Mouse (Mus musculus): ENCODE measurements around the gene Auts2. TPM values are rescaled to one million over a fixed set of nuclear protein-coding genes. Genes with fewer than 3 reads are reported as not detected.
A peak's percentile ranks its signal among the peaks of the same experiment; 100 is the strongest.

Auts2 gene
- total and polyA plus RNA-seq, 2 experiments from 2014 or later = 35.2 to 57.5 TPM

DNA sequence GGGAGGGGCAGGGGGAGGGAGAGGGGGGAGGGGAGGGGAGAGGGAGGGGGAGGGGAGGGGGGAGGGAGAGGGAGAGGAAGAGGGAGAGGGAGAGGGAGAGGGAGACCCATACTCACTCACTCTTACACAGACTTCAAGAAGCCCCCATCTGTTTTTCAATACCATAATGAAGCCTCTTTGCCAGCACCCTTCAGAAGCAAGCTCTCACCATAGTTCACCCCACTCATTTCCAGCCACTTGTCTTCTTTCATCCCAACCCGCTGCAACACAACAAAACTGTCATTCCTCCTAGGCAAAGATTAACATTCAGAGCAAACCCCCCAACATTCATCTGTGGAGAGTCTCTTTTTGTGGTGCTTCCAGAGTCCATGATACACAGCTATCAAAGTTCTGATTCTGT is 314.1 kb downstream of the Auts2 start:
- Histone ChIP-seq H3K4me1 (ENCODE audit: insufficient read depth, low read length) (no peaks in the 10 kb centered on the region), H3K9me3 (ENCODE audit: low read length) (no peaks in the 10 kb centered on the region), H3K27ac (ENCODE audit: low read depth, low read length) (no peak overlapping the region), H3K4me3 (ENCODE audit: low read depth, low read length) (no peak overlapping the region), H3K36me3 (ENCODE audit: insufficient read depth, low read length) (no peaks in the 10 kb centered on the region), H3K4me2 (ENCODE audit: low read depth, low read length, poor library complexity, severe bottlenecking) (no peak overlapping the region), H3K9ac (replicated peaks; ENCODE audit: low read length, poor library complexity, severe bottlenecking) (no peak overlapping the region), H3K27me3 (ENCODE audit: insufficient read depth, low read length) (no peaks in the 10 kb centered on the region)
- ATAC-seq (ENCODE audit: low FRiP score) (no peak), DNase-seq (ENCODE audit: low spot score) (no peak)
- no peak for TF ChIP-seq CTCF (IDR thresholded peaks at IDR 0.05)
- WGBS = 71% methylated on average over 1 of the region's 1 CpGs

DNA sequence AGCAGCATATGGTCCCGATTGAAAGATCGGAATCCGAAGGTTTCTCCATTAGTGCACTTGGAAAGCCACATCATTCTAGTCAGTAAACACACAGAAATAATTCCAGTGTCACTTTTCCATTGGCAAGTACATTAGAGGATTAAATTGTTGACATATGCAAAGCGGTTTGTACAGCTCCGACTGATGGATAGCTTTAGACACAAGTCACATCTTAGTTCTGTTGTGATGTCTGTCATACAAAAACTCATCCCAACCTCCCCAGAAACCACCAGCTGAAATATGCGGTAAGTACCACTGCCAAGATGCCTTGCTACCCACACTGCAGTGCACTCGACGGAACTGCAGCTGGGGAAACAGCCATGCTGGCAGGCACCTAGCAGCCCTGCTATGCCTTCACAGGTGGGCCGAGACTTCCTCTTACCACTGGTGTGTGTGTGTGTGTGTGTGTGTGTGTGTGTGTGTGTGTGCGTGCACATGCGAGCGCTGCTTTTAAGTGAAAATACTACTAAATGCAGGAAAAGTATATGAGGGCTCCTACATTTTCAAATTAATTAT is 322.7 kb downstream of the Auts2 start:
- Histone ChIP-seq H3K4me3 (ENCODE audit: low read depth, low read length) (no peak overlapping the region), H3K27ac (ENCODE audit: low read depth, low read length) (no peak overlapping the region), H3K4me1 (ENCODE audit: insufficient read depth, low read length) (peaks cover 2% of the 10 kb centered on the region; the same call in 1 of the 2 replicates), H3K27me3 (ENCODE audit: insufficient read depth, low read length) (no peaks in the 10 kb centered on the region), H3K9me3 (ENCODE audit: low read length) (no peaks in the 10 kb centered on the region), H3K9ac (replicated peaks; ENCODE audit: low read length, poor library complexity, severe bottlenecking) (no peak overlapping the region), H3K36me3 (ENCODE audit: insufficient read depth, low read length) (no peaks in the 10 kb centered on the region), H3K4me2 (ENCODE audit: low read depth, low read length, poor library complexity, severe bottlenecking) (no peak overlapping the region)
- no peak for ATAC-seq (ENCODE audit: low FRiP score)
- no peak for TF ChIP-seq CTCF (IDR thresholded peaks at IDR 0.05)
- 86% methylated on average over 12 of the region's 12 CpGs for WGBS
- no peak for DNase-seq (ENCODE audit: low spot score)

DNA sequence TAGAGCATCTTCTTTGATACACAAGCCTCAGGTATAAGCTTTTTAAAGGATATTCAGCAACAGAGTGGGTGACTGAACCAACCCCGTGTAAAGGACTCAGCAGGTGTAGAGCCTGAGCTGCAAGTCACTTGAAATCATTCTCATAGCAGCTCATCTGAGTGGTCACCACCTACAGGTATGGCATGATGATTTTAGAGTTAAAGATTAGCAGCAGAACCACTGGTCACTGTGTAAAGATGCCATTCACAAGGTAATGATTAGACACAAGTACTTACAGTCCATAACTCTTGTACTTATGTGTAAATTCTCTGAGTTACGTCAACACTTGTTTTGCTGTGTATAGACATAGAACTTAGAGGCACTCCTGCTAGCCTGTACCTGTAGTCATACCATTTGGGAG is 327.0 kb downstream of the Auts2 start:
- Histone ChIP-seq H3K27me3 (ENCODE audit: insufficient read depth, low read length) (no peaks in the 10 kb centered on the region), H3K9ac (replicated peaks; ENCODE audit: low read length, poor library complexity, severe bottlenecking) (no peak overlapping the region), H3K4me1 (ENCODE audit: insufficient read depth, low read length) (peaks cover under 1% of the 10 kb centered on the region; the same call in 1 of the 2 replicates), H3K4me2 (ENCODE audit: low read depth, low read length, poor library complexity, severe bottlenecking) (no peak overlapping the region), H3K4me3 (ENCODE audit: low read depth, low read length) (no peak overlapping the region), H3K27ac (ENCODE audit: low read depth, low read length) (no peak overlapping the region), H3K9me3 (ENCODE audit: low read length) (no peaks in the 10 kb centered on the region), H3K36me3 (ENCODE audit: insufficient read depth, low read length) (no peaks in the 10 kb centered on the region)
- 93% methylated on average over 2 of the region's 2 CpGs for WGBS
- ATAC-seq (ENCODE audit: low FRiP score) (no peak), DNase-seq (ENCODE audit: low spot score) (no peak)
- TF ChIP-seq CTCF (IDR thresholded peaks at IDR 0.05) = no peak

DNA sequence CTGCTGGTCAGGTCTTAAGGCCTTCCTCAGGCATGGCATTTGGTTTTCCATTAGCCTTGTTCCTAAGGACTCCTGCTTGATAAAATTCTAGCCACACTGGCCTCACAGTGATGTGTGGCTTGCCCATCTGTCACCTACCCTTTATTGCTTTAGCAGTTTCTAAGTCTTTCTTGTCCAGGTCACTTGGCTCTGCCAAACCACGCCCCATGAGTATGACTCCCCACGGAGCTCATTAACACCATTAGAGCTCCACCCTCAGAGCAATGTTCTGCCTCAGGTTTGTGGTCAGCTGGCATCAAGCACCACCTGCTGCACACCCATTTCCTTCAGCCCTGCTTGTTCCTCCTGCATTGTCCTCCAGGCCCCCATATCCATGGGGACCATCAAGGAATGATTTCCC is 330.7 kb downstream of the Auts2 start:
- ATAC-seq (ENCODE audit: low FRiP score) = no peak
- DNase-seq (ENCODE audit: low spot score) = peak; percentile 34
- Histone ChIP-seq H3K27ac (ENCODE audit: low read depth, low read length) (no peak overlapping the region), H3K36me3 (ENCODE audit: insufficient read depth, low read length) (no peaks in the 10 kb centered on the region), H3K9me3 (ENCODE audit: low read length) (no peaks in the 10 kb centered on the region), H3K4me1 (ENCODE audit: insufficient read depth, low read length) (no peaks in the 10 kb centered on the region; the same call in 1 of the 2 replicates), H3K9ac (replicated peaks; ENCODE audit: low read length, poor library complexity, severe bottlenecking) (no peak overlapping the region), H3K4me3 (ENCODE audit: low read depth, low read length) (no peak overlapping the region), H3K4me2 (ENCODE audit: low read depth, low read length, poor library complexity, severe bottlenecking) (no peak overlapping the region), H3K27me3 (ENCODE audit: insufficient read depth, low read length) (no peaks in the 10 kb centered on the region)
- 86% methylated on average over 2 of the region's 2 CpGs for WGBS
- no peak for TF ChIP-seq CTCF (IDR thresholded peaks at IDR 0.05)

DNA sequence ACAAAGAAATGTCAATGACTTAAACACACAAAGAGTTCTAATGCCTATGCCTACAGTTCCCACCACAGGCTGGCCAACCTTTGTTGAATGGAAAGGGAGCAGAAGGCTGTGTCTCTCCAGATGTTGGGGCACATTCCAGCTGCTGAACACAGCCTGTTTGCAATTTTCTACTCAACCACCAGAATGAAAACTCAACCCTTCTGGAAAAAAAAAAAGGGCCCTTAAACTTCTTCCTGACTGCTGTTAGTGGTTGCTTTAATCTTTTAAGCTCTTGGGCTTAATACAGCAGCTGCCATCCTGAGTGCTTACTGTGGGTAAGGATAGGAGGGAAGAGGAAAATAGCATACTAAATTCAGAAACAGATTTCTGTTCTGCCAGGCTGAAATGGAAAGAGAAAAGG is 333.4 kb downstream of the Auts2 start:
- Histone ChIP-seq H3K4me1 (ENCODE audit: insufficient read depth, low read length) (no peaks in the 10 kb centered on the region; the same call in 1 of the 2 replicates), H3K4me3 (ENCODE audit: low read depth, low read length) (no peak overlapping the region), H3K4me2 (ENCODE audit: low read depth, low read length, poor library complexity, severe bottlenecking) (no peak overlapping the region), H3K36me3 (ENCODE audit: insufficient read depth, low read length) (no peaks in the 10 kb centered on the region), H3K27ac (ENCODE audit: low read depth, low read length) (no peak overlapping the region), H3K9me3 (ENCODE audit: low read length) (no peaks in the 10 kb centered on the region), H3K9ac (replicated peaks; ENCODE audit: low read length, poor library complexity, severe bottlenecking) (no peak overlapping the region), H3K27me3 (ENCODE audit: insufficient read depth, low read length) (no peaks in the 10 kb centered on the region)
- no peak for ATAC-seq (ENCODE audit: low FRiP score)
- DNase-seq (ENCODE audit: low spot score) = no peak
- TF ChIP-seq CTCF (IDR thresholded peaks at IDR 0.05) = no peak

DNA sequence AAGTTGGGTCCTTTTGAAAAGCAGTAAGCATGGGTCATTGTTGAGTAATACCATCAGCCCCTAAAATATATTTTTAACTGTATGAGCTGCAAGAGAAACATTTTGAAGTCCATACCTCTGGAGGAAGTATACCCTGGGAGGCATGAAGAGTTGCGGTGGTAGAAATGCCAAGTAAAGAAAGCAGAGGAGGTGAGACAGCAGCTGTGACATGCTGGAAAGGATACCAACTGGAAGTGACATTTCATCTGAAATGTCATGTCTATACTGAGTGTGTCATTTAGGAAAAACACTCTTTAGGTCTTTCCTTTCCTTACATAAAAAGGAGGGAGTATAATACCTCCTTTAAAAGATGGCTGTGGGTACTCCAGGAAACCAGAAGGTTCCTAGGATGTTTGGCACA is 336.9 kb downstream of the Auts2 start:
- Histone ChIP-seq H3K27ac (ENCODE audit: low read depth, low read length) (no peak overlapping the region), H3K4me1 (ENCODE audit: insufficient read depth, low read length) (peaks cover 2% of the 10 kb centered on the region; the same call in 1 of the 2 replicates), H3K27me3 (ENCODE audit: insufficient read depth, low read length) (no peaks in the 10 kb centered on the region), H3K9me3 (ENCODE audit: low read length) (no peaks in the 10 kb centered on the region), H3K4me2 (ENCODE audit: low read depth, low read length, poor library complexity, severe bottlenecking) (no peak overlapping the region), H3K4me3 (ENCODE audit: low read depth, low read length) (no peak overlapping the region), H3K36me3 (ENCODE audit: insufficient read depth, low read length) (no peaks in the 10 kb centered on the region), H3K9ac (replicated peaks; ENCODE audit: low read length, poor library complexity, severe bottlenecking) (no peak overlapping the region)
- no peak for TF ChIP-seq CTCF (IDR thresholded peaks at IDR 0.05)
- 89% methylated on average over 1 of the region's 1 CpGs for WGBS
- DNase-seq (ENCODE audit: low spot score) = no peak
- no peak for ATAC-seq (ENCODE audit: low FRiP score)

Measured in midbrain, postnatal 0 days (tissue).